Mouse (Mus musculus) C2C12 (cell line): ENCODE results near the gene Gcc1.

Experiments
- CEBPB ChIP-seq: IDR thresholded peaks from one replicate; pipeline ENCODE4 v1.6.1; 2011; ENCODE audit warnings: low read depth, mild to moderate bottlenecking, control low read depth, moderate library complexity
- CTCF ChIP-seq: IDR thresholded peaks from one replicate; pipeline ENCODE4 v1.5.1; 2011; ENCODE audit not compliant: control insufficient read depth, insufficient read depth, insufficient read length
- FOSL1 ChIP-seq: IDR thresholded peaks from one replicate; pipeline ENCODE4 v1.8.0; 2011; ENCODE audit warnings: mild to moderate bottlenecking, low read length; ENCODE audit not compliant: poor library complexity, insufficient read depth, severe bottlenecking
- MAX ChIP-seq: IDR thresholded peaks from one replicate; pipeline ENCODE4 v1.6.1; 2011; ENCODE audit warnings: mild to moderate bottlenecking, control low read depth
- MYOD1 ChIP-seq: IDR thresholded peaks from one replicate; pipeline ENCODE4 v1.6.1; 2011; ENCODE audit warnings: low read depth; ENCODE audit not compliant: control insufficient read depth, insufficient read length
- MYOG ChIP-seq: IDR thresholded peaks from one replicate; pipeline ENCODE4 v1.6.1; 2011; ENCODE audit not compliant: control insufficient read depth, insufficient read length; ENCODE audit errors: extremely low read depth
- USF1 ChIP-seq: IDR thresholded peaks from one replicate; pipeline ENCODE4 v1.6.1; 2011; ENCODE audit warnings: low read depth, mild to moderate bottlenecking, control low read depth, moderate library complexity

DNA sequence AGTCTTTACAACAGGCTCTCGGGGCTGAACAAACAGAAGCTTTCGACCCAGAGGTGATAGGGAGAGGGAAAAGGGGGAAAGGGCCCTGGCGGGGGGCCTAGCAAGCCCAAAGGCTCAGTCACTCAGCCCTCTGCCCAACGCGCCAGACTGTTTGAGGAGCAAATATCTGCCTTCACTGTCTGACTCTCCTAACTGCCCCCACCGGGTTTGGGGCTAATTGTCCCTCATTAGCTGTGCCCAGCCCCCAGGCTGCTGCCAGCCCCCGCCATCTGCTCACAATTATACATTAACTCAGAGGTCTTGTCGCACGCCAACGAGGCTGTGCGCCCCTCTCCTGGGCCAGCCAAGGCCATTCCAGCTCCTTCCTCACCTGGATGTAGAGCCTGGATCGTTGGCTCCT lies 22.8 kb upstream of the Gcc1 start:
- no peak for TF ChIP-seq CEBPB
- TF ChIP-seq CTCF: no peak
- no peak for TF ChIP-seq MAX
- no peak for TF ChIP-seq MYOG
- TF ChIP-seq USF1: no peak
- no peak for TF ChIP-seq FOSL1
- no peak for TF ChIP-seq MYOD1
